Mouse (Mus musculus) intestine, postnatal 0 days (tissue): ENCODE data around the gene AI413582. TPM values are rescaled to one million over a fixed set of nuclear protein-coding genes. Genes with fewer than 3 reads are reported as not detected.

Source experiments
- ATAC-seq: fragments of 200-750 bp; cut with Nextera tagmentation; 2 replicates; pipeline ENCODE4 v1.8.0; 2017; ENCODE audit warnings: mild to moderate bottlenecking, moderate TSS enrichment, moderate library complexity
- H3K27ac ChIP-seq: fragments of 300-500 bp; sonication (generic); 2 replicates; pipeline ENCODE4 v1.5.1; 2014; ENCODE audit warnings: mild to moderate bottlenecking, low read depth, low read length, moderate library complexity
- H3K27me3 ChIP-seq: fragments of 300-500 bp; sonication (generic); replicated peaks from 2 replicates; pipeline ENCODE4 v1.6.1; 2014; ENCODE audit warnings: low read length, mixed read lengths; ENCODE audit not compliant: control insufficient read depth, insufficient read depth
- H3K36me3 ChIP-seq: fragments of 300-500 bp; sonication (generic); 2 replicates; pipeline ENCODE4 v1.6.1; 2014; ENCODE audit warnings: mild to moderate bottlenecking, moderate library complexity; ENCODE audit not compliant: control insufficient read depth, insufficient read depth
- H3K4me1 ChIP-seq: fragments of 300-500 bp; sonication (generic); replicated peaks from 2 replicates; pipeline ENCODE4 v1.6.1; 2014; ENCODE audit warnings: antibody characterized with exemption, low read length, mixed read lengths; ENCODE audit not compliant: control insufficient read depth, insufficient read depth
- H3K4me2 ChIP-seq: fragments of 300-500 bp; sonication (generic); replicated peaks from 2 replicates; pipeline ENCODE4 v1.6.1; 2014; ENCODE audit warnings: low read depth, mild to moderate bottlenecking, moderate library complexity
- H3K4me3 ChIP-seq: fragments of 300-500 bp; sonication (generic); 2 replicates; pipeline ENCODE4 v1.5.1; 2014; ENCODE audit warnings: low read depth, low read length
- H3K9ac ChIP-seq: fragments of 300-500 bp; sonication (generic); 2 replicates; pipeline ENCODE4 v1.6.1; 2014; ENCODE audit warnings: mild to moderate bottlenecking, low read depth, low read length
- H3K9me3 ChIP-seq: fragments of 300-500 bp; sonication (generic); 2 replicates; pipeline ENCODE4 v1.6.1; 2016; ENCODE audit warnings: mixed run types; ENCODE audit not compliant: control insufficient read depth
- CTCF ChIP-seq: sonication (generic); IDR thresholded peaks from 2 replicates; pipeline ENCODE4 v1.5.1; 2016; ENCODE audit warnings: low read depth, mild to moderate bottlenecking, control low read depth, antibody characterized with exemption, moderate library complexity
- WGBS: fragments of 180-500 bp; shearing (Covaris S2); extraction: QIAGEN DNeasy Blood & Tissue Kit; methylation state at CpG from one replicate; pipeline ENCODE4 v1.1.7; 2014; 5-methylcytosine and 5-hydroxymethylcytosine counted together
- polyA plus RNA-seq: library from polyadenylated mRNA; unstranded; fragments of >200 nt; fragmentation: Nextera tagmentation; extraction: Ambion mirVana; gene quantifications from 2 replicates; pipeline ENCODE4 v1.2.1, GENCODE M21; 2015

AI413582 gene
- polyA plus RNA-seq, 1 experiment from 2014 or later: 83.0 TPM

GRCm38 (mm10) chr17:27580392-27581068 lies 15.0 kb upstream of the AI413582 start:
- Histone ChIP-seq H3K36me3 (peaks cover 40% of the 10 kb centered on the region), H3K9me3 (no peaks in the 10 kb centered on the region), H3K9ac (no peak overlapping the region), H3K4me3 (no peak overlapping the region), H3K4me2 (no peak overlapping the region), H3K27ac (no peak overlapping the region), H3K27me3 (no peaks in the 10 kb centered on the region), H3K4me1 (no peaks in the 10 kb centered on the region)
- no peak for TF ChIP-seq CTCF
- 77% methylated on average over 19 of the region's 20 CpGs for WGBS
- ATAC-seq: no peak

DNA sequence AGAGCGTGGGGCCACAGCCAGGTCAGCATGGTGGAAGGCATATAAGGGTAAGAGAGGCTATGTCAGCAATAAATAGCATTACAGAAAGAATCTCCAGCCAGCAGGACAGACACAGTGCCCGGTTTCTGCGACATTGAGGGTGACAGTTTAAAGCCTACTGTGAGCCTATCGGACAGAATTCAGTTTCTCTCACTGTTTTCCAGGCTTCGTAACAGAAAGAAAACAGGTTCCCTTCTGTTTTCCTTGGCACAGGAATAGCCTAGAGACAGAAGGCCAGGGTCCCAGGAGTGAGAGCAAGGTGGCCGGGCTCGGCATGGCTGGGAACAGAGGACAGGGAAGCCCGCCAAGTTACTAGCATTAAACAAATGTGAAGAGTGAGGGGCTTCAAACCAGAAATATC lies 14.3 kb upstream of the AI413582 start:
- Histone ChIP-seq H3K36me3 (peaks cover 40% of the 10 kb centered on the region), H3K4me3 (no peak overlapping the region), H3K9me3 (no peaks in the 10 kb centered on the region), H3K9ac (no peak overlapping the region), H3K4me2 (no peak overlapping the region), H3K27me3 (no peaks in the 10 kb centered on the region), H3K4me1 (no peaks in the 10 kb centered on the region), H3K27ac (no peak overlapping the region)
- no peak for ATAC-seq
- 95% methylated on average over 8 of the region's 8 CpGs for WGBS
- no peak for TF ChIP-seq CTCF

- H3K9me3 ChIP-seq: no peaks in the 10 kb centered on the region
- H3K4me1 ChIP-seq: no peaks in the 10 kb centered on the region
- H3K36me3 ChIP-seq: peaks cover 37% of the 10 kb centered on the region
- no peak overlapping the region for H3K27ac ChIP-seq
- H3K4me2 ChIP-seq: no peak overlapping the region
- no peaks in the 10 kb centered on the region for H3K27me3 ChIP-seq
- 95% methylated on average over 10 of the region's 10 CpGs for WGBS
- TF ChIP-seq CTCF: no peak
- no peak overlapping the region for H3K9ac ChIP-seq
- no peak overlapping the region for H3K4me3 ChIP-seq
- ATAC-seq: no peak
Observed at GRCm38 (mm10) chr17:27578487-27578886, 12.9 kb upstream of the AI413582 start.

- Histone ChIP-seq H3K4me1 (no peaks in the 10 kb centered on the region), H3K9ac (no peak overlapping the region), H3K27me3 (no peaks in the 10 kb centered on the region), H3K4me3 (no peak overlapping the region), H3K4me2 (no peak overlapping the region), H3K9me3 (no peaks in the 10 kb centered on the region), H3K27ac (no peak overlapping the region), H3K36me3 (peaks cover 28% of the 10 kb centered on the region)
- 69% methylated on average over 6 of the region's 6 CpGs for WGBS
- no peak for ATAC-seq
- peak; percentile 56 for TF ChIP-seq CTCF
Observed at GRCm38 (mm10) chr17:27577468-27577867, 11.9 kb upstream of the AI413582 start.

DNA sequence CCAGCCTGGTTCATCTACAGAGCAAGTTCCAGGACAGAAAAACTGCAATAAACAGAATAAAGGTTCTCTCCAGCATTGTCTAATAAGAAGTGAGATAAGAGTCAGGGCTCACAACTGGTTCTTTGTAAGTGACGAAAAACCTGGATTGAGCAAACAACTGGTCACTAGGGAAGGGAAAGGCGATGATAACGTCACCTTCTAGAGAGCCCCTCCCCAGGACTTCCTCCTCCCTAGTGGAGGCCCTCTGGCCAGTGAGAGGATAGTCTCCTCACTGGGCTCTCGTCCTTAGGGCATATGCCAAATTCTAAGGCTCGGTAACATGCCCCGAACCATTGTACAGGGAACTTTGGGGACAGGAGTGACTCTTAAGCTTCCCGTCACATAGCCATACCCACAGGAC lies 10.5 kb upstream of the AI413582 start:
- Histone ChIP-seq H3K27ac (no peak overlapping the region), H3K4me3 (no peak overlapping the region), H3K9me3 (no peaks in the 10 kb centered on the region), H3K9ac (no peak overlapping the region), H3K4me1 (no peaks in the 10 kb centered on the region), H3K4me2 (no peak overlapping the region), H3K27me3 (no peaks in the 10 kb centered on the region), H3K36me3 (peaks cover 14% of the 10 kb centered on the region)
- 64% methylated on average over 7 of the region's 7 CpGs for WGBS
- peak; percentile 55; the same call in 1 of the 2 replicates for ATAC-seq
- no peak for TF ChIP-seq CTCF

DNA sequence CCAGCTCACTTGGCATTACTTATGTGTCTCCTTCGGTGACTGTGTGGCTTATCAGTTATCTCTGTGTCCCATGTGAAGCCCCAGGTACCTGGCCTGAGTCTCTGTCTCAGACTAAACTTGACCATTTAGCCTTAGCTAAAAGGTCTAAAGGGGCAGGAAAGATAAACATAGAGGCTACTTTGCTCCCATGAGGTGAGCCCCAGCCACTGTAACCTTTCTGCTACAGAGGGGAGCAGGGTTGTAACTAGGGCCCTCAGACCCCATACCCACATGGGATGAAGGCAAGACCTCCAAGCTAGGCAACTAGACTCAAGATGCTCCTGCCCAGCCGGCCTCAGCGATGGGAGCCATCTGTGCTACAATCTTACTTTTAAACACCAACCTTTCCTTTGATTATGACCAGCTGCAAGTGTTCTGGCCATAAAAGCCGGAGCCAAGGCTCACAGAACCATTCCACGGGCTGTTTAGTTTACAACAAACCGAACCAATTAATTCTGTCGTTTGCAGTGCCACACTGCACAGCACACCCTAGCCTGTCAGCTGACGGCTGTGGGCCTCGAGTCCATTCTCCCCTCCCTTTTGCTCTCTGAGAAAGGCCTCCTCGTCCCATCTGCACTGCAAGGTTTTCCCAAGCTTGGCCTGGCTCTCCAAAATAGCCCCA lies 9.7 kb upstream of the AI413582 start:
- H3K27me3 ChIP-seq: no peaks in the 10 kb centered on the region
- H3K9me3 ChIP-seq: no peaks in the 10 kb centered on the region
- no peak overlapping the region for H3K9ac ChIP-seq
- H3K36me3 ChIP-seq: peaks cover 6% of the 10 kb centered on the region; the same call in 1 of the 2 replicates
- no peak overlapping the region for H3K4me2 ChIP-seq
- WGBS: 50% methylated on average over 10 of the region's 10 CpGs
- TF ChIP-seq CTCF: no peak
- no peak for ATAC-seq
- H3K27ac ChIP-seq: no peak overlapping the region
- no peak overlapping the region for H3K4me3 ChIP-seq
- no peaks in the 10 kb centered on the region for H3K4me1 ChIP-seq
